Mouse (Mus musculus): Measurements from ENCODE around the gene B3gnt9.
A peak's percentile ranks its signal among the peaks of the same experiment; 100 is the strongest.

B3gnt9 gene

GRCm38 (mm10) chr8:105281821-105282220 is 26.9 kb upstream of the B3gnt9 start:
- peak; percentile 76 for DNase-seq

GRCm38 (mm10) chr8:105280567-105280966 is 25.6 kb upstream of the B3gnt9 start:
- DNase-seq, result no peak

- peak; percentile 85 for DNase-seq
Observed at GRCm38 (mm10) chr8:105278911-105279334, 24.0 kb upstream of the B3gnt9 start.

GRCm38 (mm10) chr8:105276292-105277120 is 21.6 kb upstream of the B3gnt9 start:
- peak; percentile 80 for DNase-seq

GRCm38 (mm10) chr8:105275840-105276239 is 20.9 kb upstream of the B3gnt9 start, which contains the start of gene Nol3:
Gene Nol3, plus strand, starts transcription at chr8:105276140.
- no peak for DNase-seq

GRCm38 (mm10) chr8:105275387-105275786 is 20.4 kb upstream of the B3gnt9 start:
- DNase-seq, result no peak

GRCm38 (mm10) chr8:105270916-105271186 is 15.9 kb upstream of the B3gnt9 start:
- no peak for DNase-seq

GRCm38 (mm10) chr8:105270101-105270915 is 15.4 kb upstream of the B3gnt9 start:
- DNase-seq, result no peak

GRCm38 (mm10) chr8:105269461-105269947 is 14.6 kb upstream of the B3gnt9 start, which contains the start of gene Hsf4:
Gene Hsf4, plus strand, starts transcription at chr8:105269801.
- peak; percentile 80 for DNase-seq

- DNase-seq, result peak; percentile 83
Observed at GRCm38 (mm10) chr8:105269075-105269458, 14.1 kb upstream of the B3gnt9 start.

- DNase-seq, result peak; percentile 54
Observed at GRCm38 (mm10) chr8:105268342-105269074, 13.6 kb upstream of the B3gnt9 start.

- no peak for DNase-seq
Observed at GRCm38 (mm10) chr8:105266775-105267174, 11.8 kb upstream of the B3gnt9 start.

GRCm38 (mm10) chr8:105265128-105265527 is 10.2 kb upstream of the B3gnt9 start:
- peak; percentile 62 for DNase-seq

GRCm38 (mm10) chr8:105264024-105264982 is 9.3 kb upstream of the B3gnt9 start, which contains the start of the genes Tradd and Fbxl8:
Gene Tradd, minus strand, starts transcription at chr8:105264609.
Gene Fbxl8, plus strand, starts transcription at chr8:105264648.
- DNase-seq, result peak; percentile 85

- DNase-seq, result no peak
Observed at GRCm38 (mm10) chr8:105263244-105263912, 8.4 kb upstream of the B3gnt9 start.

- DNase-seq, result no peak
Observed at GRCm38 (mm10) chr8:105261326-105261980, 6.5 kb upstream of the B3gnt9 start.

GRCm38 (mm10) chr8:105260371-105261099 is 5.6 kb upstream of the B3gnt9 start:
- DNase-seq, result peak; percentile 69

- peak; percentile 83 for DNase-seq
Observed at GRCm38 (mm10) chr8:105259721-105260320, 4.9 kb upstream of the B3gnt9 start.
